Mouse (Mus musculus): ENCODE results near the gene Dgki. TPM values are rescaled to one million over a fixed set of nuclear protein-coding genes. Genes with fewer than 3 reads are reported as not detected.
A peak's percentile ranks its signal among the peaks of the same experiment; 100 is the strongest.

The Dgki gene
- polyA plus RNA-seq, 1 experiment, result 7.5 TPM

GRCm38 (mm10) chr6:37064214-37064830, 235.7 kb downstream of the Dgki start:
- WGBS, result 76% methylated on average over 10 of the region's 10 CpGs
- H3K4me3 ChIP-seq (replicated peaks; ENCODE audit: insufficient read depth, low read depth, low read length), result no peak overlapping the region
- H3K27me3 ChIP-seq (ENCODE audit: control insufficient read depth, insufficient read depth, low read length), result no peaks in the 10 kb centered on the region; the same call in 1 of the 2 replicates
- DNase-seq, result no peak
- no peak overlapping the region for H3K27ac ChIP-seq (ENCODE audit: insufficient read depth, low read length)
- no peak for TF ChIP-seq POLR2A (IDR thresholded peaks at IDR 0.05; ENCODE audit: borderline replicate concordance, insufficient read depth, low read length)
- no peak for TF ChIP-seq CTCF (IDR thresholded peaks at IDR 0.05; ENCODE audit: borderline replicate concordance, insufficient read depth, low read depth, low read length)
- H3K4me1 ChIP-seq (ENCODE audit: control insufficient read depth, insufficient read depth, low read length), result peaks cover 4% of the 10 kb centered on the region

- WGBS, result 94% methylated on average over 7 of the region's 7 CpGs
- no peak for TF ChIP-seq CTCF (IDR thresholded peaks at IDR 0.05; ENCODE audit: borderline replicate concordance, insufficient read depth, low read depth, low read length)
- TF ChIP-seq POLR2A (IDR thresholded peaks at IDR 0.05; ENCODE audit: borderline replicate concordance, insufficient read depth, low read length), result no peak
- no peaks in the 10 kb centered on the region; the same call in 1 of the 2 replicates for H3K4me1 ChIP-seq (ENCODE audit: control insufficient read depth, insufficient read depth, low read length)
- no peak overlapping the region for H3K27ac ChIP-seq (ENCODE audit: insufficient read depth, low read length)
- DNase-seq, result no peak
- no peak overlapping the region for H3K4me3 ChIP-seq (replicated peaks; ENCODE audit: insufficient read depth, low read depth, low read length)
- no peaks in the 10 kb centered on the region; the same call in 1 of the 2 replicates for H3K27me3 ChIP-seq (ENCODE audit: control insufficient read depth, insufficient read depth, low read length)
These were observed 236.7 kb downstream of the Dgki start for GRCm38 (mm10) chr6:37063266-37063665.

- no peaks in the 10 kb centered on the region for H3K4me1 ChIP-seq (ENCODE audit: control insufficient read depth, insufficient read depth, low read length)
- 95% methylated on average over 3 of the region's 3 CpGs for WGBS
- H3K27me3 ChIP-seq (ENCODE audit: control insufficient read depth, insufficient read depth, low read length), result no peaks in the 10 kb centered on the region
- no peak overlapping the region for H3K4me3 ChIP-seq (replicated peaks; ENCODE audit: insufficient read depth, low read depth, low read length)
- TF ChIP-seq POLR2A (IDR thresholded peaks at IDR 0.05; ENCODE audit: borderline replicate concordance, insufficient read depth, low read length), result no peak
- no peak for TF ChIP-seq CTCF (IDR thresholded peaks at IDR 0.05; ENCODE audit: borderline replicate concordance, insufficient read depth, low read depth, low read length)
- H3K27ac ChIP-seq (ENCODE audit: insufficient read depth, low read length), result no peak overlapping the region
- no peak for DNase-seq
These were observed 239.9 kb downstream of the Dgki start for GRCm38 (mm10) chr6:37060114-37060513.

GRCm38 (mm10) chr6:37057957-37058356, 242.0 kb downstream of the Dgki start:
- no peak overlapping the region for H3K27ac ChIP-seq (ENCODE audit: insufficient read depth, low read length)
- DNase-seq, result no peak
- H3K4me3 ChIP-seq (replicated peaks; ENCODE audit: insufficient read depth, low read depth, low read length), result no peak overlapping the region
- no peaks in the 10 kb centered on the region for H3K4me1 ChIP-seq (ENCODE audit: control insufficient read depth, insufficient read depth, low read length)
- H3K27me3 ChIP-seq (ENCODE audit: control insufficient read depth, insufficient read depth, low read length), result no peaks in the 10 kb centered on the region
- TF ChIP-seq CTCF (IDR thresholded peaks at IDR 0.05; ENCODE audit: borderline replicate concordance, insufficient read depth, low read depth, low read length), result no peak
- TF ChIP-seq POLR2A (IDR thresholded peaks at IDR 0.05; ENCODE audit: borderline replicate concordance, insufficient read depth, low read length), result no peak
- WGBS, result 78% methylated on average over 9 of the region's 9 CpGs

GRCm38 (mm10) chr6:37057536-37057935, 242.4 kb downstream of the Dgki start:
- no peak overlapping the region for H3K27ac ChIP-seq (ENCODE audit: insufficient read depth, low read length)
- H3K4me3 ChIP-seq (replicated peaks; ENCODE audit: insufficient read depth, low read depth, low read length), result no peak overlapping the region
- H3K4me1 ChIP-seq (ENCODE audit: control insufficient read depth, insufficient read depth, low read length), result no peaks in the 10 kb centered on the region
- DNase-seq, result no peak
- TF ChIP-seq CTCF (IDR thresholded peaks at IDR 0.05; ENCODE audit: borderline replicate concordance, insufficient read depth, low read depth, low read length) (no peak), POLR2A (IDR thresholded peaks at IDR 0.05; ENCODE audit: borderline replicate concordance, insufficient read depth, low read length) (no peak)
- no peaks in the 10 kb centered on the region for H3K27me3 ChIP-seq (ENCODE audit: control insufficient read depth, insufficient read depth, low read length)
- WGBS, result 91% methylated on average over 7 of the region's 7 CpGs

- no peak for DNase-seq
- no peaks in the 10 kb centered on the region for H3K27me3 ChIP-seq (ENCODE audit: control insufficient read depth, insufficient read depth, low read length)
- no peak overlapping the region for H3K27ac ChIP-seq (ENCODE audit: insufficient read depth, low read length)
- no peaks in the 10 kb centered on the region for H3K4me1 ChIP-seq (ENCODE audit: control insufficient read depth, insufficient read depth, low read length)
- 95% methylated on average over 3 of the region's 3 CpGs for WGBS
- H3K4me3 ChIP-seq (replicated peaks; ENCODE audit: insufficient read depth, low read depth, low read length), result no peak overlapping the region
- TF ChIP-seq CTCF (IDR thresholded peaks at IDR 0.05; ENCODE audit: borderline replicate concordance, insufficient read depth, low read depth, low read length) (no peak), POLR2A (IDR thresholded peaks at IDR 0.05; ENCODE audit: borderline replicate concordance, insufficient read depth, low read length) (no peak)
These were observed 244.3 kb downstream of the Dgki start for GRCm38 (mm10) chr6:37055634-37056033.

GRCm38 (mm10) chr6:37055128-37055527, 244.9 kb downstream of the Dgki start:
- H3K27ac ChIP-seq (ENCODE audit: insufficient read depth, low read length), result no peak overlapping the region
- no peak overlapping the region for H3K4me3 ChIP-seq (replicated peaks; ENCODE audit: insufficient read depth, low read depth, low read length)
- TF ChIP-seq CTCF (IDR thresholded peaks at IDR 0.05; ENCODE audit: borderline replicate concordance, insufficient read depth, low read depth, low read length) (no peak), POLR2A (IDR thresholded peaks at IDR 0.05; ENCODE audit: borderline replicate concordance, insufficient read depth, low read length) (no peak)
- H3K27me3 ChIP-seq (ENCODE audit: control insufficient read depth, insufficient read depth, low read length), result no peaks in the 10 kb centered on the region
- WGBS, result 89% methylated on average over 5 of the region's 5 CpGs
- no peak for DNase-seq
- no peaks in the 10 kb centered on the region for H3K4me1 ChIP-seq (ENCODE audit: control insufficient read depth, insufficient read depth, low read length)

GRCm38 (mm10) chr6:37054435-37055020, 245.5 kb downstream of the Dgki start:
- no peak for TF ChIP-seq POLR2A (IDR thresholded peaks at IDR 0.05; ENCODE audit: borderline replicate concordance, insufficient read depth, low read length)
- TF ChIP-seq CTCF (IDR thresholded peaks at IDR 0.05; ENCODE audit: borderline replicate concordance, insufficient read depth, low read depth, low read length), result peak; percentile 45; the same call in 1 of the 2 replicates
- no peaks in the 10 kb centered on the region for H3K27me3 ChIP-seq (ENCODE audit: control insufficient read depth, insufficient read depth, low read length)
- DNase-seq, result peak in 1 of 2 experiments; percentile 33
- no peak overlapping the region for H3K4me3 ChIP-seq (replicated peaks; ENCODE audit: insufficient read depth, low read depth, low read length)
- WGBS, result 51% methylated on average over 6 of the region's 6 CpGs
- no peak overlapping the region for H3K27ac ChIP-seq (ENCODE audit: insufficient read depth, low read length)
- H3K4me1 ChIP-seq (ENCODE audit: control insufficient read depth, insufficient read depth, low read length), result no peaks in the 10 kb centered on the region

Measured in cerebellum, adult 2 months (tissue).